Mouse (Mus musculus) liver, postnatal 0 days (tissue): ENCODE results near the gene Cradd.

Experiments used
- CTCF ChIP-seq: sonication (generic); IDR thresholded peaks from 2 replicates; pipeline ENCODE4 v1.5.1; 2016; ENCODE audit warnings: antibody characterized with exemption, low read depth
- EP300 ChIP-seq: IDR thresholded peaks from 2 replicates; pipeline ENCODE4 v1.6.1; 2016; ENCODE audit warnings: antibody characterized with exemption, low read depth, mild to moderate bottlenecking

DNA sequence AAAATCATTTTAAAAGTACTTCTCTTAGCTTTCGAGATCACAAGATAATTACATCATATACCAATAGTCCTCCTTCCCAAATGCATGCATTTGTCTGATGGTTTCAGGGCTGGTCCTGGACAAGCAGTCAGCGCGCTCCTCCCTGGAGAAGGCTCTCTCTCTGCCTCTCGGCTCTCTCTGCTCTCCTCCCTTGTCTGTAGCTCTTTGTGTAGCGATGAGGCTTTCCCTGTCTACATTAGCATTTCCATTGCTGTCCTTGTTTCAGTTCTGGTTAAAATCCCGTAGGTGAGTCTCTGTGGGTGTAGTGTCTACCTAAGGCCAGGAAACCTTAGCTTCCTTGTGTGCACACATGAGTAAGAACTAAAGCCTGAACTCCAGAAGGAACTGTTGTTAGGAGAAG lies 30.1 kb upstream of the Cradd start:
- TF ChIP-seq CTCF (no peak), EP300 (no peak)
